In genomic region chr8:45725321-45725720, GRCm38 (mm10) we compare ENCODE assay signal across 15 mouse cellular contexts.
"Had no signal": no experiment of that assay in that cellular context is flagged by ENCODE, and none has a peak within 500 bp of the region (broad histone marks: within the 10 kb centered on the region; RNA-seq: fewer than 3 reads in every experiment).

No protein-coding gene starts in this region.

- H3K27ac ChIP-seq: kidney, postnatal 0 days; limb, embryonic 13.5 days; liver, embryonic 12.5 days; midbrain, embryonic 15.5 days; neural tube, embryonic 13.5 days; stomach, postnatal 0 days had no signal

- H3K27me3 ChIP-seq: limb, embryonic 13.5 days; liver, embryonic 12.5 days; midbrain, embryonic 15.5 days; neural tube, embryonic 13.5 days had no signal

- H3K4me2 ChIP-seq: limb, embryonic 13.5 days; liver, embryonic 12.5 days; lung, embryonic 14.5 days; midbrain, embryonic 11.5 days; midbrain, embryonic 15.5 days; neural tube, embryonic 13.5 days had no signal

- H3K4me3 ChIP-seq: limb, embryonic 13.5 days; liver, embryonic 12.5 days; midbrain, embryonic 15.5 days; neural tube, embryonic 13.5 days had no signal

- H3K9me3 ChIP-seq: limb, embryonic 13.5 days; liver, embryonic 12.5 days; midbrain, embryonic 15.5 days; neural tube, embryonic 13.5 days had no signal

- H3K9ac ChIP-seq: limb, embryonic 13.5 days; liver, embryonic 12.5 days; lung, embryonic 14.5 days; midbrain, embryonic 15.5 days; neural tube, embryonic 13.5 days had no signal

- DNase-seq: kidney, adult 8-10 months; kidney, postnatal 4 days; left cerebral cortex, postnatal 4 days; lung, embryonic 14.5 days; lung, postnatal 10 days; lung, postnatal 4 days had no signal

- ATAC-seq: inflammation-experienced regulatory T-cells, adult 6 months; intestine, postnatal 0 days; liver, embryonic 12.5 days; midbrain, embryonic 15.5 days had no signal

- H3K36me3 ChIP-seq: limb, embryonic 13.5 days; liver, embryonic 12.5 days; midbrain, embryonic 15.5 days; neural tube, embryonic 13.5 days had no signal

- H3K4me1 ChIP-seq: liver, embryonic 12.5 days had no signal
